Mouse (Mus musculus) cerebellum, postnatal 10 days (tissue): ENCODE data around the gene Tas2r103.

Experiments used
- DNase-seq, 2 experiments: peaks; one replicate each; pipeline ENCODE4 v3.0.0; 2021; ENCODE audit warnings: mixed read lengths in 2 of 2

Gene Tas2r103

GRCm38 (mm10) chr6:133037001-133037400 lies at the start of gene Tas2r103:
TSS of gene Tas2r103 (minus strand) at chr6:133037101.
- DNase-seq: no peak

DNA sequence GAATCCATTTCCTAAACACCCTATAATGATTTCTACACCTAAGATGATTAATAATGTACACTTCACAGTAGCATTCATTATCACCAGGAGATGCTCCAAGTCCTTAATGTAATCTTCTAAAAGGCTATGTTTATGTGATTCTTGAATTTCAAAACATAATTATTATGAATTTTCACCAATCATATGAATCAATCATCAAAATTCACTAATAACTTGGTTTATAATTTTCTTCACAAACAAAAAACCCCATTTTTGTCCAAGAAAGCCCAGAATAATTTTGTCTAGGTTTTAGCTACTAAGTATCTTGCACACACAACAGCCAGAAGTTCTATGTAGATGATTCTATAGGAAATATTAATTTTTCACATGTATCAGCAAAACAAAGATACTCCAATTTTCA lies 18.8 kb upstream of the Tas2r103 start, which contains the start of gene Tas2r140:
Gene Tas2r140 (minus strand): TSS at position 101 of the 400 bp plus-strand sequence.
- no peak for DNase-seq
